Mouse (Mus musculus) heart, postnatal 0 days (tissue): ENCODE data around the gene Pou4f2.

Source experiments
- CTCF ChIP-seq: IDR thresholded peaks from 2 replicates; pipeline ENCODE4 v1.5.1; 2016; ENCODE audit warnings: antibody characterized with exemption, control low read depth, low read depth
- EP300 ChIP-seq: IDR thresholded peaks from 2 replicates; pipeline ENCODE4 v1.6.1; 2016; ENCODE audit warnings: antibody characterized with exemption, low read depth

GRCm38 (mm10) chr8:78436661-78437060, 216 bp upstream of the Pou4f2 start:
- TF ChIP-seq CTCF: no peak
- no peak for TF ChIP-seq EP300
